Mouse (Mus musculus) c-Kit-positive CD71-positive TER-119-negative erythroid progenitor cells, embryonic 14.5 days (primary cell): ENCODE measurements around the gene Gnai2.

Experiments
- DNase-seq: peaks from one replicate; pipeline ENCODE4 v3.0.0-alpha.2; 2013; ENCODE audit warnings: low read depth

The Gnai2 gene

GRCm38 (mm10) chr9:107609433-107609830, 25.7 kb downstream of the Gnai2 start:
- DNase-seq, result no peak

GRCm38 (mm10) chr9:107608741-107609432, 26.3 kb downstream of the Gnai2 start, which contains the start of gene Sema3b:
TSS of gene Sema3b (minus strand) at chr9:107609229.
- no peak for DNase-seq

- no peak for DNase-seq
Observed at GRCm38 (mm10) chr9:107607653-107608245, 27.4 kb downstream of the Gnai2 start.

GRCm38 (mm10) chr9:107607036-107607435, 28.1 kb downstream of the Gnai2 start:
- no peak for DNase-seq

DNA sequence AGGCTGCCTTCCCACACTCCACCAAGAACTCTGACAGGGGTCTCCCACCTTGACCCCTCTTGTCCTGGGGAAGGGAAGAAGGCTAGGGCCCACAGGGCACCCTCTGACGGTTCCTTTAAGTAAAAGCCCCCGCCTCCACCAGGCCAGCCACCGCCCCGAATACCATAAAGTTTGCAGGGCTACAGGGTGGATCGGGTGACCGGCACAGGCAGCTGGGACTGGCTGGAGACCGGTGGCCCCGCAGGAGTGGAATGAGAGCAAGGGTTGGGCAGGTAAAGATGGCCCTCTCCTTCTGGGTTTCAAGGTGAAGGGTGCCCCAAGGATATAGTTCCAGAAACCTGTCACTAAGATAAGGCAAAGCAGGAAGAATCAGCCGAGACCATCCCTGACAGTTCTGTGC, 28.6 kb downstream of the Gnai2 start:
- DNase-seq, result no peak

- DNase-seq, result no peak
Observed at GRCm38 (mm10) chr9:107605041-107605661, 30.0 kb downstream of the Gnai2 start.

- no peak for DNase-seq
Observed at GRCm38 (mm10) chr9:107603251-107603650, 31.9 kb downstream of the Gnai2 start.

GRCm38 (mm10) chr9:107602068-107602648, 33.0 kb downstream of the Gnai2 start:
- peak; percentile 85 for DNase-seq

DNA sequence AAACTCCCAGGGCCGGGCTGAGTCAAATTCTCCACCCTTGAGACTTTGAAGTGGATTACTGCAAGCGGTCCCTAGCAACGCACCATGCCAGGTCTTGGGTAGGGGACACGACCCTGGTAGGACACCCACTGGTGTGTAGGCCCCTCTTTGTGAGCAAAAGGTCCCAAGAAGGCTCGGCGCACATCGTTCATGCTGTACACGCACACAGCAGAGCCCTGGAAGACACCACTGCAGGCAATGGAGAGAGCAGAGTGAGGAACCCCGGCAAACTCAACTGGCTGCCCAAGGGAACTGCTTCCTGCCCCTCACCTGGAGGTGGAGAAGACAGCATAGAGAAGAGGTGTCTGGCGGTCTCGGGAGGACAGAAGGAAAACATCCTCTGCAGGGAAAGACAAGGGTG, 33.9 kb downstream of the Gnai2 start:
- DNase-seq, result no peak

GRCm38 (mm10) chr9:107600745-107601144, 34.4 kb downstream of the Gnai2 start:
- no peak for DNase-seq

GRCm38 (mm10) chr9:107599842-107600241, 35.3 kb downstream of the Gnai2 start:
- no peak for DNase-seq

DNA sequence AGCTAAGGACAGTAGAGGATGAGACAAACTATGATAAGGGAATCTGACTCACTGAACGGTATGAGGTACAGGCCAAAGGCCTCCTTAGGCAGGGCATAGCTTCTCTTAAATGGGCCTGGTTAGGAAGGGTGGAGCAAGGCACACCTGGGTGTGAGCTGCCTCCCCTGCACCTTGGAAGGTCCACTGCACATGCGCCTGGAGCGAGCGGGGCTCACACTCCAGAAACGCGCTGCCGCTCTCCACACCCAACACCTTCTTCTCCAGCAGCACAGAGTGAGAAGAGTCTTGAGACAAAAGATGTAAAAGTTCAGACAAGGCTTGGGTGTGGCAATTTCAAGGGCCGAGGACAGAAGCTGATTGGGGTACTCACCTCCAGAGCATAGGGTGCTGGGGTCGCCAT, 35.7 kb downstream of the Gnai2 start:
- DNase-seq, result no peak

DNA sequence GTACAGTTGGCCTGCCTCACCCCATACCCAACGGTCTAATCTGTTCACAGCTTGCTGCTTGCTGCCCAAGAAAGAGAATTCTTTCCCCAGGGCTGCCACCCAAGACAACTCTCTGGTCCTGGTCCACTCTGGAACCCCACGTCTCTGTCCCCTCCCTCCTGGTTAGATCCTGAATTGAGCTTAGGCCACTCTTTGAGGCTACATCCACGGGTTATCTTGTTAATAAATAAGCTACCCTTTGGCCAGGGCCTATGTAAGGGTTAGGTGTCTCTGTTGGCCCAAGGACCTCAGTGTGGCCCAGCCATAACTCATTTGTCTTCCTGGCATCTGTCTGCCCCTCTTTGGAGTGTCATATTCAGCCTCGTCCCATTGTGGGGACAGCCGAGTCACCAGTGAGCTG, 36.8 kb downstream of the Gnai2 start:
- no peak for DNase-seq

DNA sequence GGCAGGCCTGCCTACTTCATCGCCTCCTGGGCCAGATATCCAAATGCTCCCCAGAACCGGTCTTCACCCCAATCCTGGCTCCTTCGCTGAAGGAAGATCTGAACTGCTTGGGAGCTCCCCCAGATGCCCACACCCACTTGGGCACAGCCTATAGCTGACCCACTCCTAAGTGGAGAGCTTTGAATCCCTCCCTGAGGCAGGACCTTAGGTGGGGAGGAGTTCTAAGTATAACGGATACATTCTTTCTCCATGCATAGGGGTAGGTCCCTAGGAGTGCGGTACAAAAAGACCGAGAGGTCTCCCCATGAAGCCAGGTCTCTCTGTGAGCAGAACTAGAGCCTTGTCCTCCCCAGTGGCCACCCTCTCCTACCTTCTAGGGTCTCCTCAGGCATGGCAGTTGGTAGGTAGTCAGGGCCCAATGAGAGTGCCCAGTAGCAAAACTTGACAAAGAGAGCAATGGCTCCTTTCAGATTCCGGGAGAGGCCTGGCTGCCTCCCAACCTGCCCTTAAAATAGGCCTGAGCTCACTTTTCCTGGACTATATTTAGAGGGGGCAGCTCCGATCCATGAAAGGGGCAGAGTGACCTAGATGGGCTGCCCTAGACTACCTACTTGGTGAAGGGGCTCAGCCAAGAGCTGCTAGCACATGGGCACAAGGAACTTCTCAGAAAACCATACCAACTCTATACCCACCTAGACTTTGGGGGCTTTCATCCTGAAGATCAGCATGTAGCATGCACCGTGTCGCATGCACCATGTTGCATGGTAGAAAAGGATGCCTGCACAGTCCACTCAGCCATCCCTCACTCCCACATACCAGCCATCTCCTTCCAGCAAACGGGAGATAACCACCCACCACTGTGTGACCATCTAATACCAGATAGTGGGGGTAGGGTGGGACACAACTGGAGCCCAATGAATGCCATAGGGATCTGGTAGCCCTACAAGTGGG, 38.3 kb downstream of the Gnai2 start:
- DNase-seq, result no peak

DNA sequence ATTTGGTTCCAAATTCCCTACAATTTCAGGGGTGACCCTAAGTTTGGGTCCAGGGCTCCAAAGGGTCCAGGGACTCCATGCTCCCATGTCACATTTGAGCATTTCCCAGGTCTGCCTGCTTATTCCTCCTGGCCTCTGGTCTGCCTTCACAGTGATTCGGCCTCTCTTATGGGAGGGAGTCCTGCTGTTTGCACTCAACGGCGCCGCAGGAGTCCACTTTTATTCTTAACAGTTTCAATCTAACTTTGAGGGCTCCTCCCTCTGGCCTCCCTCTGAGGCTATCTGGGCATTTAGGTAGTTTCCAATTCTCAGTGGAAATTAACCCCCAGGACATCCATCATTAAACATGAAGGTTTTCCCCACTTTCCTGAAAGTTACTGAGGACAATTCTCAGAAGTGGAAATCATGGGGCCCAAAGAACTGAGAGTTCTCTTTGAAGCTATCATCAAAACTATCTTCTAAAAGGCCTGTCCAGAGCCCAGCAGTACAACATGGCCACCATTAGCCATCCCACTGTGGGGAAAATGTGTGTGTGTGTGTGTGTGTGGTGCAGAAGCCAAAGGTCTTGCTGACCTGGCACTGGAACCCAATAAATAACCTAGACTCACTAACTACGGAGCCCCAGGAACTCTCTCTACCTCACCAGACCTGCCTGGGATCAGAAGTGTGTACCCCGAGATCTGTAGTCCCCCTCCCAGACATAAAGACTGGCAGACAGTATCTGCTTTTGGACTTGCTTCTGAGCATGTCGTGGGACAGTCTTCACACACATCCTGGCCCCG, 40.7 kb downstream of the Gnai2 start:
- no peak for DNase-seq

DNA sequence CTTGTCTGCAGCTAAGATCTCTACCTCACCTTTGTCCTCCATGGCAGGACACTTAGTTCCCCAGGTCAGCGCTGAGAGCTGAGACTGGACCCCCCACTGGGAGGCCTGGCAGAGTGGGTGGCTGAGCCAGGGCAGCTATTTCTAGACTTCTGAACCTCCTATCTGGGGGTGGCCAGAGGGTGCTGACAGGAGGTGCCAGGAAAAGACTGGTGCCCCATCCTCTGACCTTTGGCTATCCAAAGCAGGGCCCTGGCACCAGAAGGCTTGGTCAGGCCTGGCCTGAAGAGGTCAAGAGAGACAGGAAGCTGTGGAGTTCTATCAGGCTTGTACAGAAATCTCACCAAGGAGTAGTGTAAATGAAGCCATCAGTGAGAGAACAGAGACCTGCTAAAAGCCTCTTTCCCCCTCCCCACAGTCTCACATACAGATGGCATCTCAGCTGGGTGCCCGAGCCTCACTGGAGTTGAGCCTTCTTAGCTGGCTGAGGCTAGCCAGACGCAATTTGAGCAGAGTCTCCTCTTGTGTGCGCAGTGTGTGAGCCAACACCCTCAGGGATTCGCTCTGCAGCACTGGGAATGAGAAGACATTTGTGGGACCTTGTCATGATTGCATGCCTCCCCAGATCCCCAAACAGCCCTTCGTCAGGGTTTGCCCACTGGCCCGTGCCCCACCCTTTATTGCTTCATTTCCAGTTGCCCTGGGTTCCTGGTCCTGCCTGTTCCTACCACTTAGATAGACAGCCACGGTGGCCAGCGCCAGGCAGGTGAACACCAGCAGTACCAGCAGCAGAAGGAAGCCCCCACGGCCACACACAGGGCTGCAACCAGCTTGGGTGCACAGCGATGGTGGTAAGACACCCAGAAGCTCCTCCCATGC, 41.8 kb downstream of the Gnai2 start:
- DNase-seq, result no peak

DNA sequence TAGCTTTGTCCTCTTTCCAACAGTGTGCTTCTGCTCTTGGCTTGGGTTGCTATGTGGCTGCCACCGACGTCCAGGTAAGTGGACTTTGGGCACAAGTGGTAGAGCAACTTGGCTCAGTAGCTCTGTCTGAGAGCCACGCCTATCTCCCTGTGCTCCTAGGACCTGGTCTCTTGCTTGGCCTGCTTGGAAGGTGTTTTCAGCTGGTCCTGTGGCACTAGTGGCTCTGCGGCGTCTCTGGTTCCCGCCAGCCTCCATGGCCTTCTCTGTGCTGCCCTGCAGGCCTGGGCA, 44.5 kb downstream of the Gnai2 start:
- DNase-seq, result no peak

- DNase-seq, result peak; percentile 73
Observed at GRCm38 (mm10) chr9:107590058-107590772, 45.0 kb downstream of the Gnai2 start.

- DNase-seq, result peak; percentile 70
Observed at GRCm38 (mm10) chr9:107587833-107588639, 47.1 kb downstream of the Gnai2 start.
